Mouse (Mus musculus) testis, adult 2 months (tissue): ENCODE data around the gene Col6a4.

Source experiments
- CTCF ChIP-seq: fragments of 200-500 bp; IDR thresholded peaks from 2 replicates; pipeline ENCODE4 v1.5.1; 2012; ENCODE audit warnings: low read depth, mild to moderate bottlenecking, inconsistent platforms, low read length, moderate library complexity; ENCODE audit not compliant: control insufficient read depth, insufficient read depth, insufficient replicate concordance
- POLR2A ChIP-seq: fragments of 200-500 bp; IDR thresholded peaks from 2 replicates; pipeline ENCODE4 v1.6.1; 2012; ENCODE audit warnings: low read depth, mild to moderate bottlenecking, inconsistent platforms, low read length, moderate library complexity; ENCODE audit not compliant: control insufficient read depth

DNA sequence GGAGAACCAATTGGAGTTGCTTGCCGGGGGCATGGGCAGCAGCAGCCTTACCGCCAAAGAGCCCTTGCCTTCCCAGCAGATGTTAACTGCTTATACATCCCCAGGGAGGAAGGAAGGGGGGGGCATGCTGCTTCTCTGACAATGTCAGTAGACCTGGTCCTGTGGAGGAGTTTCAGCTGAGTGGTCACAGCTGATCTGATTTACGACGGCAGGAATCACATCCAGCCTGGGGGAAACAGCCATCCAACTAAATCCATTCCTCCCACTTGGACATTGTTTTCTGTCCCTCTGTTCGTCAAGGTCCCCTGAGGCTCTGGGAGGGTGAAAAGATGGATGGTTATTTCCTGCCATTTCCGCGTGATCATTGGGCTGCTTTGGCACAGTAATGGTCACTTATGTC lies 7.8 kb upstream of the Col6a4 start:
- no peak for TF ChIP-seq CTCF
- no peak for TF ChIP-seq POLR2A
